Mouse (Mus musculus) urinary bladder, adult 18-20 months (tissue): Measurements from ENCODE around the gene Defb48.

Experiments
- DNase-seq, 2 experiments: peaks; one replicate each; pipeline ENCODE4 v3.0.0; 2022; ENCODE audit warnings: low spot score in 2 of 2, mixed read lengths in 2 of 2

Defb48 gene

GRCm38 (mm10) chr14:62928101-62928541 lies 56.2 kb downstream of the Defb48 start:
- no peak for DNase-seq
